Mouse (Mus musculus) adrenal gland, postnatal 36 days (tissue): ENCODE data around the gene Chrna5. TPM values are rescaled to one million over a fixed set of nuclear protein-coding genes. Genes with fewer than 3 reads are reported as not detected.

Experiments
- DNase-seq, 2 experiments: peaks; one replicate each; pipeline ENCODE4 v3.0.0; 2021; ENCODE audit warnings: mixed read lengths in 1 of 2
- total RNA-seq, 2 experiments: library from RNA; stranded (reverse); gene quantifications; 2 replicates each; pipeline ENCODE4 v1.2.3; 2021

Chrna5 gene
- total RNA-seq, 2 experiments from 2014 or later, result 0.33 to 0.56 TPM

DNA sequence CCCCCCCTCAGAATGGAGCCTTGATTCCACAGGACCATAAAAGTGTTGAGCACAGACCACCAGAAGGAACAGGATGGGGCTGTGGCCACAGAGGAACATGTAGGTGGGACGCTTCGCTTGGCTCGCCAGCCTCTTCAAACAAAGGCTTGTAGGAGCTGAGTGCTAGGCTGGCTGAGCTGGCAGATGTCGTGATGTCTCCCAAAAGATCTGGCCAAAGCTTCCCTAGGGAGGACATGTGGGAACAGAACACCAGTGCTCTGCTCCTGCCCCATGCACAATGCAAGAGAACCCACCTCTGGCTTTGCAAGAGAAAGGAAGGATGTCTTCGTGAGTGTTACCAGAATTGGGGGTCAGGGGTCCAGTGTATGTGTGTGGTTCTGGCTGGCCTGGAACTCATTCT lies 42.6 kb downstream of the Chrna5 start:
- DNase-seq, result no peak

- DNase-seq, result peak; percentile 83 to 89
These were observed 43.4 kb downstream of the Chrna5 start for GRCm38 (mm10) chr9:55023902-55024583.

GRCm38 (mm10) chr9:55025534-55026274 lies 45.0 kb downstream of the Chrna5 start:
- no peak for DNase-seq

GRCm38 (mm10) chr9:55026275-55026663 lies 45.6 kb downstream of the Chrna5 start, which contains the start of gene Chrna3:
Gene Chrna3, minus strand, starts transcription at chr9:55026562.
- DNase-seq, result peak; percentile 23 to 37

GRCm38 (mm10) chr9:55031435-55032167 lies 50.9 kb downstream of the Chrna5 start:
- DNase-seq, result no peak

DNA sequence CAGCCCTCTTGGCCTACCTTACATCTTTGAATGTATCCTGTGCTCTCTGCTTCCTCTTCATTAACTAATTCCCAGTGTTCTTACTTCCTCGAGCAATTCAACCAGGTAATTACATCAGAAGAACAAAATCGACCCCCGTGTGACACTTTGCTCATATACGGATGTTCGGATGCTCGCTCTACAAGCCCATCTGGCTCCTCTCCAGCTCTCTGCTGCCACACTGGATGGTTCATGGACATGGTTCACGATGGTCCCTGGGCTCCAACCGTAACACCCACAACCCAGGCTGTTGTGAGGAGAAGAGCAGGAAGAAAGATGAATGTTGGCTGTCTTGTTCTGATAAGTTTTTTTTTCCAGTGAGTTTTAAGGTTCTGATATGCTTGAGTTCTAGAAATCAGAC lies 58.3 kb downstream of the Chrna5 start:
- DNase-seq, result no peak

GRCm38 (mm10) chr9:55039983-55040382 lies 59.3 kb downstream of the Chrna5 start:
- no peak for DNase-seq

DNA sequence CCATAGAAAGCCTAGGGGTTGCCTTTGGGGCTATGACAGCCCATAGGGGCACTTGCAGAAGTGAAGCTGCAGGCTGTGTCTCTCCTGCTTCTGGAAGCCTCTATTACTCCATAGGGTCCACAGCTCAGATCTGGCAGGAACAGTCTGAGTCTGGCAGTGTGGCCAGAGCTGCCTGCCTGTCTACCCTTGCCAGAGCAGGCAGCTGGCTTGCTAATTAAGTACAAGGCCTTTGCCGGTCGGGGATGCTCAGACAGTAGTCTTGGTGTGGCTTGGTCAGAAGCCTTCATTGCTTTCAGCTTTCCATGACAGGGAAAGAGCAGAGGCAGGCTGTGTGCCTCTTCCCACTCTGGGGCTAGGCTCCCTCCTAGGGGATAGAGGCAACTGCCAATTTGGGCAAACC lies 60.7 kb downstream of the Chrna5 start:
- DNase-seq, result no peak

GRCm38 (mm10) chr9:55043688-55044087 lies 63.0 kb downstream of the Chrna5 start:
- no peak for DNase-seq

DNA sequence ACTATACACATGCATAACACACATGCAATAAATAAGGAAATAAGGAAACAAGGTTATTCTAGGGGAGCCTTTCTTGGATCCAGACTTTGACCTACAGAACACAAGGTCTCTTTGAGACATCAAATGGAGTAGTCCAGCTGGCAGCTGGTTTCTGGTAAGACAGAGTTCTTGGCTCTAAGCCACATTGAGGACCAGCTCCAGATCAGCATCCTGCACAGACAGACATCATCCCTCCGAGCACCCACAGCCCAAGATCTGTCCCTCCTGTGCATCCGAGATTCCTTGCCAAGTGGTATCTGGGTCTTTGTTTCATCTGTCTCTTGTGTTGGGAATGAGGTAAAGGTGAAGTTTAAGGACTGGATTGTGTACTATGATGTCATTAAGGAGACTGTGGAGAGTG lies 64.3 kb downstream of the Chrna5 start:
- no peak for DNase-seq

GRCm38 (mm10) chr9:55046764-55047163 lies 66.1 kb downstream of the Chrna5 start:
- no peak for DNase-seq

GRCm38 (mm10) chr9:55048211-55048880 lies 67.7 kb downstream of the Chrna5 start, which contains the start of gene Chrnb4:
Gene Chrnb4, minus strand, starts transcription at chr9:55048779.
- peak; percentile 19 to 45 for DNase-seq

DNA sequence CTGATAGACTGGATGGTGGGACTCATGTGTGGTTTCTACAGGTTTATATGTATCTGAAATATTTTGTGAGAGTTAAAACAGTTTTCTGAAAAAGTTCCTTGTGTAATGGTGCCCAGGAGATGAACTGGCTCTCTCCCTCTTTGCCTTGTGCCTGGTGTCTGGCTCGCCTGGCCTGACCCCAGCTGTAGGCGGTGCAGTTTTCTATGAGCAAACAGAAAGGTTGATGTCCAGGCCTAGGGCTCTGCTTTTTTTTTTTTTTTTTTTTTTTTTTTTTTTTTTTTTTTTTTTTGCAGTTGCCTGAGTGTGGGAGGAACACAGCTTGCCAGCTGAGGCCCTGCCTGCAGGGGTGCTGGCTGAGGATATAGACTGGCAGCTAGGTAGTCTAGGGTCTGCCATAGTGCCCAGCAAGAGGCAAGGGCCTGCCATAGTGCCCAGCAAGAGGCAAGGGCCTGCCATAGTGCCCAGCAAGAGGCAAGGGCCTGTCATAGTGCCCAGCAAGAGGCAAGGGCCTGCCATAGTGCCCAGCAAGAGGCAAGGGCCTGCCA lies 74.8 kb downstream of the Chrna5 start:
- no peak for DNase-seq

Other genes starting within 250 kb of the Chrna5 start
- 10 to 100 TPM; 67.6 to 72.7 TPM for gene Wdr61, start 246.4 kb upstream of the Chrna5 start, total RNA-seq
- gene Crabp1, start 216.1 kb upstream of the Chrna5 start, total RNA-seq, result 1 to 10 TPM; 7.9 to 8.5 TPM
- 10 to 100 TPM; 46.3 to 58.4 TPM for gene Ireb2, start 117.1 kb upstream of the Chrna5 start, total RNA-seq
- gene Hykk, start 63.6 kb upstream of the Chrna5 start, total RNA-seq, result 1 to 10 TPM; 1.4 to 2.1 TPM
- 100 to 1,000 TPM; 186 to 193 TPM for gene Psma4, start 30.1 kb upstream of the Chrna5 start, total RNA-seq
- not detected for gene AY074887, start 29.9 kb upstream of the Chrna5 start, total RNA-seq
- gene Chrna3, start 45.7 kb downstream of the Chrna5 start, total RNA-seq, result 1 to 10 TPM; 8.5 to 9.9 TPM
- gene Chrnb4, start 67.9 kb downstream of the Chrna5 start, total RNA-seq, result 1 to 10 TPM; 5.2 to 6.6 TPM
- gene Ube2q2, start 168.0 kb downstream of the Chrna5 start, total RNA-seq, result 10 to 100 TPM; 48.2 to 55.3 TPM
- 10 to 100 TPM; 35.8 to 36.8 TPM for gene Fbxo22, start 228.0 kb downstream of the Chrna5 start, total RNA-seq